Mouse (Mus musculus) left cerebral cortex, adult 2 months (tissue): ENCODE data around the gene Flad1. TPM values are rescaled to one million over a fixed set of nuclear protein-coding genes. Genes with fewer than 3 reads are reported as not detected.

ENCODE experiments used
- DNase-seq, 2 experiments: peaks; one replicate each; pipeline ENCODE4 v3.0.0; 2021 to 2022; ENCODE audit warnings: low spot score in 2 of 2, mixed read lengths in 1 of 2; ENCODE audit errors: extremely low spot score in 1 of 2
- H3K27ac ChIP-seq: fragments of 200-600 bp; 2 replicates; pipeline ENCODE4 v1.8.1; 2022
- H3K4me3 ChIP-seq: fragments of 200-600 bp; 2 replicates; pipeline ENCODE4 v1.8.1; 2022
- CTCF ChIP-seq: fragments of 200-600 bp; IDR thresholded peaks from 2 replicates; pipeline ENCODE4 v1.8.1; 2022; ENCODE audit warnings: antibody characterized with exemption, mild to moderate bottlenecking, moderate library complexity
- intact Hi-C: fragments of 180-260 bp; cut with DNase I; formaldehyde crosslinking; loops from one replicate; pipeline ENCODE4 v1.15.1; 2025
- long read RNA-seq, 2 experiments: library from polyadenylated mRNA; stranded (forward); transcript quantifications; one replicate each; pipeline ENCODE4 v2.0.0; 2021; ENCODE audit warnings: borderline mapping rate in 2 of 2
- total RNA-seq, 2 experiments: library from RNA; stranded (reverse); gene quantifications; 2 replicates each; pipeline ENCODE4 v1.2.3; 2021

The Flad1 gene
- 10 to 100 TPM; 34.5 to 37.8 TPM for total RNA-seq
- long read RNA-seq, experiment 1, transcript Flad1-204 (8 exons, 2,892 nt) = major isoform, 18 of 42 reads
- long read RNA-seq, experiment 1, transcript Flad1-202 (8 exons, 2,238 nt) = minor isoform, 7 of 42 reads
- long read RNA-seq, experiment 1, partial matches to known transcripts = 1 of 42 reads
- long read RNA-seq, experiment 1, other reads (novel, unspliced or antisense) = 16 of 42 reads
- long read RNA-seq, experiment 2, transcript Flad1-204 (8 exons, 2,892 nt) = major isoform, 16 of 33 reads
- long read RNA-seq, experiment 2, partial matches to known transcripts = 1 of 33 reads
- long read RNA-seq, experiment 2, other reads (novel, unspliced or antisense) = 15 of 33 reads

GRCm38 (mm10) chr3:89411490-89412393, at the start of gene Flad1:
Gene Flad1, minus strand, starts transcription at chr3:89411870.
- DNase-seq = peak; percentile 99
- no peak for TF ChIP-seq CTCF
- Histone ChIP-seq H3K27ac (peak within 1 kb of the TSS; percentile 92), H3K4me3 (peak within 1 kb of the TSS; percentile 76)
- intact Hi-C loops = loop anchor here (2.0 to 5.0 kb wide), 2 partner anchors 17 to 69 kb away; partner anchors contain the start of gene Zbtb7b

- Histone ChIP-seq H3K4me3 (peak overlapping the region; percentile 84), H3K27ac (peak overlapping the region; percentile 92)
- TF ChIP-seq CTCF = no peak
- peak; percentile 87 to 89 for DNase-seq
- intact Hi-C loops = loop anchor here (2.0 kb wide), 3 partner anchors 22 to 314 kb away; partner anchors contain the start of genes Pbxip1 and Ube2q1
These were observed 47.5 kb upstream of the Flad1 start for GRCm38 (mm10) chr3:89458965-89459807.

DNA sequence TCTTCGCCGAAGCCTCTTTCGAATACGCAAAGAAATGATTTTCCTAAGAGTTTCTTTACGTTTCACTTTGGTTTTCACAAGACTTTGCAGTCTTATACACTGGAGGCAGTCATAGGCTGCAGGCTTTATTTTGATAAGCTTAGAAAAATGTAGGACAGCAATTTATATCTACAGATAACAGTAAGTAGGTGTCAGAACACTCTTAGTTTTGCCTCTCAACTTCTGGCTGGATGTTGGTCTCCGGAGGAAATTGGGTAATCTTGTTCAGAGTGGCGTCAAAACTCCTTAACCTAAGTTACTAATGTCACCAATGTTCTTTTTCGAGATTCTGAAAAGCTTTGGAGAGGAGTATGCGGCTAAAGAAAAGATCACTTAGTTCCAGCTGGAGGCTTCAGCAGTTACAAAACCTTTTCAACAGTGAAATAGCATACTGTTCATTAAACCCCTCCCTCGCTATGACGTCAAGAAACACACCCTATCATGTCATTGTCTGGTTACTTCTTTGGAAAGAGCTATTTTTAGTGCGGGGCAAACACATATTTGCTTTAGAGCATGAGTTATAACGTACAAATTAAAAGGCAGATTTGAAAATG, 46.8 kb upstream of the Flad1 start:
- DNase-seq = no peak
- Histone ChIP-seq H3K27ac (peak overlapping the region; percentile 92), H3K4me3 (peak overlapping the region; percentile 84)
- intact Hi-C loops = loop anchor here (2.0 kb wide), 3 partner anchors 22 to 314 kb away; partner anchors contain the start of genes Pbxip1 and Ube2q1
- TF ChIP-seq CTCF = no peak

DNA sequence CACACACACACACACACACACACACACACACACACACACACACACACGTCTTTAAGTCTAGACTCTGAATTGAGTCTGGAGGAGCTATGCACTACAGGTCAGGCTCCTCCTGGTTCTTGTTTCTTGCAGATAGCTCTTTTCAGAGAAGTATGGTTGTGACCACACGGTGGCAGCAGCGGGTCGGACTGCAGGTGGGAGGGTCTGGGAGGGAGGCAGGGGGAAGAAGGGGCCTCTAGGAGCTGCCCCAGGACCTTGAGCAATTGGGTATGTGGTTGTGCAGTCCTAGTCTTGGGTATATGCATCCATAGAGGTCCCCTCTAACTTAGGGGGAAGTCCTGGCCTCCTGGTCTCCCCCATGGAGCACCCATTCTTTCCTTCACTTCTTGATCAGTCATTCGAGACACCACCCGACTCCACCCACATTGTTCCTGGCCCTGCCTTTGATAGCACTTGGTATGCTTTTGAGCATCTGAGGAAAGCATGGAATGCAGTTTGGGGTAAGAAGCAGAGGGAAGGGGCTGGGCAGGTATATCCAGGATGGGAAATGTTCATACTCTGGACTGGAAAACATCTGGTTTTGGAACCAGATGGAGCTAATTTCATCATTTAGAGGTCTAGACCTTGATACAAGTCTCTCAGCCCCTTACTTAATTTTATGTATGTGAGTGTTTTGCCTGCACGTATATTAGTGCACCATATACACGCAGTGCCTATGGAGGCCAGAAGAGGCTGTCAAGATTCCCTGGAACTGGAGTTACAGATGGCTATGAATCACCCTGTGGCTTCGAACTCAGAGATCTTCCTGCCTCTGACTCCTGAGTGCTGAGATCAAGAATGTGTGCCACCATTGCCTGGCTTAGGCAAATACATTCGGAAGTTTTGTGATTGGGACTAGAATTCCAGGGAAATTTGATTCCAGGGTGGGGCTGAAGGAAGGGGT, 45.3 kb upstream of the Flad1 start:
- intact Hi-C loops = loop anchor here (2.0 kb wide), 2 partner anchors 232 to 402 kb away; no protein-coding TSS in a partner anchor
- no peak overlapping the region for H3K4me3 ChIP-seq
- peak; percentile 60 for TF ChIP-seq CTCF
- H3K27ac ChIP-seq = no peak overlapping the region
- DNase-seq = peak; percentile 40 to 65

GRCm38 (mm10) chr3:89455786-89456285, 44.2 kb upstream of the Flad1 start:
- no peak overlapping the region for H3K27ac ChIP-seq
- intact Hi-C loops = loop anchor here (2.0 kb wide), 2 partner anchors 233 to 403 kb away; no protein-coding TSS in a partner anchor
- no peak for DNase-seq
- TF ChIP-seq CTCF = no peak
- no peak overlapping the region for H3K4me3 ChIP-seq

GRCm38 (mm10) chr3:89454401-89455177, 42.9 kb upstream of the Flad1 start, which contains the start of gene Pmvk:
Gene Pmvk, plus strand, starts transcription at chr3:89454541.
- no peak within 1 kb of the TSS for H3K27ac ChIP-seq
- no peak within 1 kb of the TSS for H3K4me3 ChIP-seq
- no peak for TF ChIP-seq CTCF
- intact Hi-C loops = no loop called here
- no peak for DNase-seq

DNA sequence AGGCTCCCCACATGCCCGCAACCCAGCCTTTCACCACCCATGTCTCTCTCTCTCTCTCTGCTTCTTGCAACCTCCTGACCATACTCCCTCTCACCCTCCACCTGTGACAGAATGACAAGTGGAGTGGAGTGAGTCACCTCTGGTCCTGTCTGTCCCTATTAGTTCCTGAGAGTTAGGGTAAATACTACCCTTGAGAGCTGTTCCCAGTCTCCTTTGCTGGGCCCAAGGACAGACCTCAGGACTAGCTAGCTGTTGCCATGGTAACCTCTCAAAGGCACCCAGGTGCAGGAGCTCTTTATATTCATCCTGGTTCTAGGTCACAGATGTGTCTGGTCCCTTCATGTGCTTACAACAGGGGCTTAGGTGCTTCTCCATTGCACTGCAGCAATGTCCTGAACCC, 40.2 kb upstream of the Flad1 start:
- intact Hi-C loops = no loop called here
- H3K4me3 ChIP-seq = no peak overlapping the region
- TF ChIP-seq CTCF = no peak
- no peak overlapping the region for H3K27ac ChIP-seq
- no peak for DNase-seq

DNA sequence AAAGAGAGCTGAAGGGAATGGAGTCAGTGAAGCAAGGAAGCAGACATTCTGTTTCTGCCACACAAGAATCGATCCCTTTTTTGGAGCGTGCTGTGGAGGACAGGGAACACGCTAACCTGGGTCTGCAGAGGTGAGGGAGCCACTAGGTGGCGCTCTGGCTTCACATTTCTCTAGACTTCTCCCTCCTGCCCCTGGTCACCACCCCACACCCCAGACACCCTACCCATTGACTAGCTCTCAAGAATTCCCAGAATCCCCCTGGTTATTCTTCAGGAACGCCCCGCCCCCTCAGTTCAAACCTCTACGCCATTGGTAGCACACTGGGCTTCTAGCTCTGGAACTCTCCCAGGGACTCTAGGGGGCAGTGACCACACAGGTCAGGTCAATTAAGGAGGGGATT, 37.9 kb upstream of the Flad1 start:
- TF ChIP-seq CTCF = peak; percentile 82
- DNase-seq = peak; percentile 67 to 75
- intact Hi-C loops = loop anchor here (2.0 to 5.0 kb wide), 2 partner anchors 38 to 409 kb away; no protein-coding TSS in a partner anchor
- no peak overlapping the region for H3K4me3 ChIP-seq
- no peak overlapping the region for H3K27ac ChIP-seq
